Mouse (Mus musculus) kidney, adult 9 months (tissue): ENCODE results near the gene Stam2.

ENCODE experiments used
- DNase-seq: peaks from one replicate; pipeline ENCODE4 v3.0.0; 2022

The Stam2 gene

DNA sequence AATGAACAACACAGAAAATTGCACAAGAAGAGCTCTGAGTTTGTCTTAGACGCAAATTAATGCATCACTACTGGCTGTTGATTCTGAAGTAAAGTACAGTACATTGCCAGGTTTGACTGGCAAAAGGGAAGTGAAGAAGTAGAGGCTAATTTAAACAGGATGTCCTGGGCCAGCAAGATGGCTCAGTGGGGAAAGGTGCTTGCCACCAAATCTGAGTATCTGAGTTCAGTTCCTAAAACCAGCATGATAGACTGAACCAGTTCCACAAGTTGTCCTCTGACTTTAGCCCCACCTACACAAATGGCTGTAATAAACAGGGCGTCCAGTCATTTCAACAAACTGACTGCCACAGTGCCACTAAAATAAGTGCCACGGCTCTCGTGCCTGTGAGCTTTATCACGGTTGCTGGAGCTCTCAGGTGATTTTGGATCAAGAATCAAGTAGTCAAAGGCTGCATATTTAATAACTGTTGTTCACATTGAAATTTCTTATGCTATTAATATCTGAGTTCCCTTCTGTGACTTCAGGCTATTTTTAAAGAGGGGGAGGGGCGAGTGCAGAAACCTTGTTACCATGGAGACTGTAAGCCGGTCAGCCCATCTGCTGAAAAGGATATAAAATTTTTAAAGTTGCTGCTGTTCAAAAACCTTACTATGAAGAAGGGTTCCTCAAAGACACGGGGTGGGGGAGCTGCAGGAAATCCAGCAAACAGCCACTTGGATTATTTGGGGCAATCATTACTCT is 94.7 kb downstream of the Stam2 start:
- DNase-seq: no peak

DNA sequence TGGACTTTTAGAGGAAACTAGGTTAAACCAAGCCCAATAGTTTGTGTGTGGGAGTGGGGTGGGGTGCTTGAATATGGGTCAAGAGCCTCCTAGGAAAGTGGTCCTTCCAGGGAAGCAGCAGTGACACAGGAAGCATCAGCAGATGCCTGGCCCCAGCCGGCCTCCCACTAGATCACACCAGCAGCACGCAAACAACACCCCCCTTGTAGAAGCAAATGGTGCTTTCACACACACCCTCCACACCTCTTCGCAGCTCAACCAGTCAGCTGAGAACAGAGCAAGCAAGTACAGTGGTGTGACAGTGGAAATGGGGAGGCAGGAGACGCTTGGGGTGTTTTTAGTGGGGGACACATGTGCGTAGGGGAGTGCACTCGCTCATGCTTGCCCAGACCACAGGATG is 98.4 kb downstream of the Stam2 start:
- no peak for DNase-seq
